Mouse (Mus musculus) mouse embryonic stem cell (cell line): ENCODE measurements around the gene Ctf1.

ENCODE experiments used
- in situ Hi-C, 2 experiments: fragments of 300-500 bp; cut with MboI; formaldehyde crosslinking; loops; 1 replicate in 1 of 2; 3 replicates in 1 of 2; pipeline ENCODE4 v1.14.3; 2019 to 2020; ENCODE audit warnings: low sequenced_read_pairs in 2 of 2, low pct_unique_long_range_greater_than_20kb in 1 of 2, mixed read lengths in 1 of 2; ENCODE audit not compliant: unreplicated experiment in 1 of 2

Ctf1 gene

DNA sequence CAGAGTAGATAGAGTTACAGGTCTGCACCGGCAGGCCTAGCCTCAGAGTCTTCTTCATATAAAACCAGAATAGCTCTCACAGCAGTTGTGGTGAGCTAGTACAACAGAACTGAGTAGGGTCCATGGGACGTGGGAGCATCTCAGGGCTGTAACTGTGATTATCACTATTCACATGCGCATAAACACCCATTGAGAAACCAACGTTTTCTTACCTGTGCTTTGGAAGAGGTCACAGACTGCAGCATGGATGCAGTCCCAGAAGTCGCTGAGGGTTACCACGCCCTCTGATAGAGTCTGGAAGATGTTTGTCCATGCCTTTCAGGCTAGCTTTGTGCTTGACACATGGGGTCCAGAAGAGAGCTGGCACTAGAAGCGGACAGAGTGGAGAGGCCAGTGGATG lies 41.2 kb downstream of the Ctf1 start:
- in situ Hi-C loops: no loop called here

DNA sequence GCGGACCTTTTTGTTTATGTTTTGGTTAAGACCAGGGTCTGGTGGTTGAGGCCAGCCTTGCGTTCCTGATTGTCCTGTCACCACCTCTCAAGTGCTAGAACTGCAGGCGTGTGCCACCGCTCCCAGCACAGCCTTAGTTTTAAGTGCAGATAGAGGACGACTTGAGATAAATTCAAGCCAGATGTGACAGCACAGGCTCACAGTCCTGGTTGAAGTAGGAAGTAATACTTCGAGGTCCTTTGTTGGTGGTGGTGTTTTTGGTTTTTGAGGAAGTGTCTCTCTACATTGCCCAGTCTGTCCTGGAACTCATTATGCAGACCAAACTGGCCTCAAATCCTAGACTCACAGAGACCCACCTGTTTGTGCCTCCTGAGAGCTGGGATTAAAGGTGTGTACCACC lies 47.2 kb downstream of the Ctf1 start:
- in situ Hi-C loops: loop anchor here in 1 of 2 experiments (5.0 kb wide), 1 partner anchor 102 kb away; no protein-coding TSS in a partner anchor

DNA sequence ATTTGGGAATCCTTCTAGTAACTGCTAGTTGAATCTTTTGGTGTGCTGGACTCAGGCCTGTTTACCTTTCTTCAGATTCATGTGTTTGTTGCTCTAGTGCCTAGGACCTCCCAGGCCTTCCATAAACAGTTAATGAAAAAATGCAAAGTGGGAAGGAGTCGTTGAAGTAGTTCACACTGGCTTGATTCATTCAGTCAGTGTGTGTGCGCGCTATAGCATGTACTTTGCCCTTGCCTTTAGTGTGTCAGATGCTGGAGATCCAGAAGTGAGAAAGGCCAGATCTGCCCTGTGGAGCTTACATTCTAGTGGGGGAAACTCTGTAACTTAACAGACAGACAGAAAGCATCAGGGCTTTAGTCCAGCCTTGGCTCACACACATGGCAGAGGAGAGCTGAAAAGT lies 47.9 kb downstream of the Ctf1 start:
- in situ Hi-C loops: no loop called here

DNA sequence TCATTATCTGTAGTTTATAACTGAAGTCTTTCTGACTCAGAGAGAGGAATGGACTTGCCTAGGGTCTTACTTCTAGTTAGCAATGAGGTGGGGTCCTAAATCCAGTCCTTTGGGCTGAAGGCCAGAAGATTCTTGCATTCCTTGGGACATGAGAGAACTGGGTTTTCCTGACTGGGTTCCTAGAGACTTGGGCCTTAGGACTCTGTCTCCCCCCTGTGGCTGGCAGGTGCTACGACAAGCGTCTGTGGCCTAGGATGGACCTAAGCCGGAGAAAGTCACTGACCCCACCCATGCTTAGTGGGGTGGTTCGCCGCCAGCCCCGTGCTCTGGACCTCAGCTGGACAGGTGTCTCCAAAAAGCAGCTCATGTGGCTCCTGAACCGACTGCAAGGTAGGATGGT lies 48.5 kb downstream of the Ctf1 start:
- in situ Hi-C loops: no loop called here

DNA sequence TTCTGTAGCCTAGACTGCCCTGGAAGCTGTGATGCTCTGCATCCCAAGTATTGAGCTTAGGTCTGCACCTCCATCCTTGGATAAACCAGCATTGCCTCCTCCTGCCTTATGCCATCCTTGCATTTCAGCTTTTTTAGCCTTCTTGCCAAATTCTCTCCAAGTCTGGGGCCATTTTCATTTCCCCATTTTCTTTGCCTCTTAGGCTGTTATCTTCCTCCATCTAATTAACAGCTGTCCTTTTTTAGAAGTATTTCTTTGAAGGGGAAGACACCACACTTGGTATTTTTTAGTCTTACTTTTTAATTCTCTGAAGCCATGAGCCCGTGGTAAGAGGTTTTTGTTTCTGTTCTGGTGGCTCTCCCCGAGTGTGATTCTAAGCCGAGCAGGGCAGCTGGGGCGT lies 51.1 kb downstream of the Ctf1 start:
- in situ Hi-C loops: no loop called here

DNA sequence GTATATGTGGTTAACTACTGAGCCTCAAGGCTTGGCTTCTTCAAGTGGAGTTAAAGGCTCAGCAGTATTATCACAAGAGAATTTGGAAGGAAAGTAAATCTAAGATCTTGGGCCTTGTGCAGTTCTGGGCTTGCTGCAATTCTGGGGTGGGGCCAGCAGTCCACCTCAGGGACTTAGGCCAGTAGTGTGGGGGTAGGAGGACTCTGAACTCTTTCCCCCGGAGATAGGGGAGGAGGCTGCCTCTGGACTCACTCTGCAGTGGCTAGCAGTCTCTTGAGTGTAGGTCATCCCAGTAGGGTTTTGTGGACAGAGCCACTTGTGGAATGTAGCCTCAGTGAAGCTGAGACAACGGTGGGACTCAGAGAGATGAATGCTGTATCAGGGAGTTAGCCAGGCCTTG lies 53.2 kb downstream of the Ctf1 start:
- in situ Hi-C loops: no loop called here

DNA sequence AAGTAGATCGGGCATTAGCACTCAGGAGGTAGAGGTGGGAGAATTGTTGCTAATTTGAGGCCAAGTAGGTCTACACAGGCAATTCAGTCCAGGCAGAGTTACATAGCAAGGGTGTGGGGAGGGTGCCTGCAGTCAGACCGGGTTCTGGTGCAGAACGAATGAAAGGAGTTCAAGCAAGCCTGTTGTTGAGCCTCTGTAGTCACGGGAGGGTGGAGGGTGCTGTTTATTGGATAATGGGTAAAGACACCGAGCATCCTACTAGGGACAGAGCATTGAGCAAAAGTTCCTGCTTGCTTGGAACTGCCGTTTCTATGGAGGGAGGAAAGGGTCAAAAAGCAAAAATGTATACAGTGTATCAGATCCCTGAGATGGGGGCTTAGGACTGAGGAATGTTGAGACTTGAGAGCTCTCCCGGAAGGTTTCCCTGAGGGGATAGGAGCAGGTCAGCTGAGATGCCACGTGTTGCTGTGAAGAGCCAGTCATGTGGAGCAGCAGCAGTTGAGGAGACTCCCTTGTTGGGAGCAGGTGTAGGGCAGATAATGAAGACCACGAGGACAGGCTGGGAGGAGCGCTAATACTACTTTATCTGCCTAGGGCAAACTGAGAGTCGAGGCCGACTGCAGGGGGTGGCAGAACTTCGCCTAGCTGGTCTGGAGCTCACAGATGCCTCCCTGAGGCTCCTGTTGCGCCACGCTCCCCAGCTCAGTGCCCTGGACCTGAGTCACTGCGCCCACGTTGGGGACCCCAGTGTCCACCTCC lies 54.5 kb downstream of the Ctf1 start:
- in situ Hi-C loops: no loop called here
